Mouse (Mus musculus) B cell, adult 2 months (primary cell): Measurements from ENCODE around the gene Nod1.
"Not testable (repeated sequence)": the region's sequence is repeated elsewhere in the genome, so short reads cannot be mapped to it uniquely, and the experiment has no call there.

Source experiments
- DNase-seq, 2 experiments: peaks; one replicate each; pipeline ENCODE4 v3.0.0; 2022

The Nod1 gene

GRCm38 (mm10) chr6:54979426-54979825 is 7.0 kb upstream of the Nod1 start:
- no peak for DNase-seq

- no peak for DNase-seq
Measured at GRCm38 (mm10) chr6:54975616-54976015, 3.2 kb upstream of the Nod1 start.

GRCm38 (mm10) chr6:54974501-54974900 is 2.1 kb upstream of the Nod1 start:
- peak; percentile 57 to 60 for DNase-seq

- DNase-seq, result peak; percentile 42 to 44
Measured at GRCm38 (mm10) chr6:54972929-54973211, 458 bp upstream of the Nod1 start.

DNA sequence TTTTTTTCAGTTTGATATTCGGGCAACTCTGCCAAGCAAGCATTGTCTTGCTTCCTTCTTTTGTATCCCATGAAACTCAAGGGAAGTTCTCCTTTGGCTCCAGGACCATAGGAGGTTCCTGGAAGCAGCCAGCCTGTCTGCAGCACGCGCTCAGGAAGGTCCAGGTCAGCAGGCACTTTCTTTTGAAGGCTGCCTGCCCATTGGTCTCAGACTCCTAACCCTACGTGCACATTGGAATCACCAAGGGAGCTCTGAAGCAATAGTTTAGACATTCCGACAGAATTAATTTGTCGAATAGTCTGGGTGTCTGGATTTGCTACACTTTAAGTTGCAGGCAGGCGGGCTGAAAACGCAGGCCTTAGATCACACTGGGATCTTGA is 691 bp downstream of the Nod1 start:
- no peak for DNase-seq

DNA sequence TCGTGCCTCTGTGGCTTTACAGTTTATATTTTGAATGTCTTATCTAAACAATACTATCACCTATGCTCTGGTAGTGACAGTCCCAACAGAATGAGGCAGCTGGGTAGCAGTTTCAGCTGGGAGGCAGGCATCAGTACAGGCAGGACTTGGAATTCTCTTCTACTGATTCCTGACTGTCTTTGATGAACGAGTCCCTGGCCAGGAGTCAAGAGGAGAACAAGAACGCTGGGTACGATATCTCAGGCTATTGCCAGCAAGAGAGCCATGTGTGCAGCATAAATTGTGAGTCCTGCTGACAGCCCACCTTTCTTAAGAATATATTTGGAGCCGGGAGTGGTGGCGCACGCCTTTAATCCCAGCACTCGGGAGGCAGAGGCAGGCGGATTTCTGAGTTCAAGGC is 1.9 kb downstream of the Nod1 start:
- DNase-seq, result no peak

DNA sequence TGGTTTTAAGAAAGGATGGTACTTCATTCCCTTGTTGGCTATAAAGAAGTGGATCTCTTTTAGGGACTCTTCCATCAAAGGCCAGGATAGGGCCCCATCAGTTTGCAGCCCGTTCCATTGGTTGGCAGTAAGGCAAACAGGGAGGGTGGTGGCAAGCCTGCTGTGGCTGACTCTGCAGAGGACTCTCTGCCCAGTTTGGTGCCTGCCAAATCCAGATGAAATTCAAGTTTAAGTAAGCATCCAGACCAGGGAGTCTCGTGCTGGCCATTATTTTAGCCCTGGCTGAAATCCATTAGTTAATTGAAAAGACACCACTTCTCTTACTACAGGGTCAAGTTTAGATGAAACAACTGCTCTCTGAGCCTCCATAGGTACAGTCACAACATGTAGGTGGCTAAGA is 2.6 kb downstream of the Nod1 start:
- no peak for DNase-seq

DNA sequence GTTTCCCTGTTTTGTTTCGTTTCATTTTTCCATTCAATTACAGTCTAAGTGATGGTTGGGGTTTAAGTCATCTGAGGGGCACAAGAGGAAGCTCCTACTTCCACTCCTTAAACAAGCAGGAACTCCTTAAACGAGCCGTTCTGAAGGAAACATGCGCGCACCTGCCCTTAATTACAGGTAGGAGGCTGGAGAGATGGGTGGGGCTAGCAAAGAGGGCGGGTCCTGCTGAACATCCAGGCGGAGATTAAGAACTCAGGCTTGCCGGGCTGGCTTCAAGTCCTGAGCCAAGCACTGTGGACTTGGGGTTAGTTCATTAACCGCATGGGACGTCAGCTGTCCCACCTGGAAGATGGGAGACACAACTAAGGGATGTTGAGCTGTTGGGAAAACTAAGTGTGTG is 4.8 kb downstream of the Nod1 start:
- DNase-seq, result no peak

GRCm38 (mm10) chr6:54965234-54965633 is 7.2 kb downstream of the Nod1 start:
- peak; percentile 20 to 34 for DNase-seq

GRCm38 (mm10) chr6:54964755-54965154 is 7.7 kb downstream of the Nod1 start:
- DNase-seq, result peak; percentile 43 to 50

DNA sequence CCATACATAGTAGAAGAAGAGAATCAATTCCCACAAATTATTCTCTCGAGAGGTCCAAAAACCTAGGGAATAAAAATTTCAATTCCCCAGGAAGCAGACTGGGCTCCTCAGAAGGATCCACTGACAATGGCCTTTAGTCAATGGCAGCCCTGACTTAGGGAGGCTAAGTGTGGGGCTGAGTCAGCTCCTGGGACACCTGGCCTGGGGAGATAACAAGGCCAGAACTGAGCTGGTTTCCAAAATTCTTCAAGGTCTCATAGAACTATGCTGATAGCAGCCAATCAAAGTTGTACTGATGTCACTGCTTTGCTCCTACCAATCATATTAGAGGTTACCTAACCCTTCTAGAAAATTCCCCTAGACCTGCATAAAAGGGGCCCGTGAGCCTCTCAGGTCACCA is 8.8 kb downstream of the Nod1 start:
- no peak for DNase-seq

DNA sequence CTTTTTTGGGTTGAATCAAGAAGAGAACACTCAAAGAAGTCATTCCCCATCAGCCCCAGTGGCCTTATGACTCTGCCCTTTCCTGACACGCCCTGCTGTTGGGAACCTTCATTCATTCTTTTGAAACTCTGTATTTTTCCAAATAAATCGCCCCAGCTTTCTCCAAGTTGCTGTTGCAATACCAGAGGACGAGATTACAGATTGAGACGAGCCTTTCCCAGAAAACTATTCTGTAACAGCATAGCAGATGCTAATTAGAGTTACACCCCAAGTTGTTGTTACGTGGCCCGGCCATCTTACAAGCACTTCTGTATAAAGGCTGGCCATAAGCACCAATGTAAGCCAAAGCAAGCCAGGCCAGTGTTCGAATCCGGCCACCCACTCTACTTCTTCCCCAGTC is 14.8 kb downstream of the Nod1 start:
- DNase-seq, result no peak

DNA sequence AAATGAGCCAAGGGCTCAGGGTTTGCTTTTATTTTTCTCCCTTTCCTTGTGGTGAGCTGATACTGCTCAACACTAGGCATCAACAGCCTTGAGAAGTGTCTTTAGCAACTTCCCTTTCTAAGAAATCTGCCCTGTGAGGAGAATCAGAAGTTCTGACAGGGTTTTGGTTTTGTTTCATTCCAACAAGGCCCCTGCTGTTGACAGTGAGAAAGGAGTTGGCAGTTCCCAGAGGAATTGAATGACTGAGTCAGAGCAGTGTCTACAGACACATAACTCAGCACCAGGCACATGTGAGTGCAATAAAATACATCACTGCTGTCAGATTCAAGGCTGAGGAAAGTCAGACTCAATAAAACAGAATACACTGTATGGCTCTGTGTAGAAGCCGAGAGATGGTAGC is 16.0 kb downstream of the Nod1 start:
- DNase-seq, result no peak

- DNase-seq, result no peak
Measured at GRCm38 (mm10) chr6:54955949-54956348, 16.5 kb downstream of the Nod1 start.

- DNase-seq, result no peak
Measured at GRCm38 (mm10) chr6:54954659-54955414, 17.6 kb downstream of the Nod1 start.

- not testable (repeated sequence) for DNase-seq
Measured at GRCm38 (mm10) chr6:54953399-54953798, 19.0 kb downstream of the Nod1 start.

DNA sequence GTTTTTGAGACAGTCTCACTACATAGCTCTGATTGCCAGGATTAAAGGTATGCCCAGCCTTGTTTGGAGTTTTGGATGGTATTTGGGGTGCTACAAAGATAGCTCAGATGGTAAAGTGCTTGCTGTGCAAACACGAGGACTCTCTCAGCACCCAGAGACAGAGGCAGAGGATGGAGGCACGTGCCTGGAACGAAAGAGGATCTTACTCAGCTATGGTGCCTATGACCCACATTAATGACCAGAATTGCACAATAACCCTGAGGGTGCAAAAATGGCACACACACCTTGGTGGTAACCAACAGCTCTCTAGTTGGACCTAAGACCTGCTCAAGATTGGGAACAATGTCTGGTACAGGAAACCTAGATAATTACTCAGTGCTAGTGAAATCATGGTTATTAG is 19.9 kb downstream of the Nod1 start:
- no peak for DNase-seq

GRCm38 (mm10) chr6:54948682-54949081 is 23.7 kb downstream of the Nod1 start:
- no peak for DNase-seq

DNA sequence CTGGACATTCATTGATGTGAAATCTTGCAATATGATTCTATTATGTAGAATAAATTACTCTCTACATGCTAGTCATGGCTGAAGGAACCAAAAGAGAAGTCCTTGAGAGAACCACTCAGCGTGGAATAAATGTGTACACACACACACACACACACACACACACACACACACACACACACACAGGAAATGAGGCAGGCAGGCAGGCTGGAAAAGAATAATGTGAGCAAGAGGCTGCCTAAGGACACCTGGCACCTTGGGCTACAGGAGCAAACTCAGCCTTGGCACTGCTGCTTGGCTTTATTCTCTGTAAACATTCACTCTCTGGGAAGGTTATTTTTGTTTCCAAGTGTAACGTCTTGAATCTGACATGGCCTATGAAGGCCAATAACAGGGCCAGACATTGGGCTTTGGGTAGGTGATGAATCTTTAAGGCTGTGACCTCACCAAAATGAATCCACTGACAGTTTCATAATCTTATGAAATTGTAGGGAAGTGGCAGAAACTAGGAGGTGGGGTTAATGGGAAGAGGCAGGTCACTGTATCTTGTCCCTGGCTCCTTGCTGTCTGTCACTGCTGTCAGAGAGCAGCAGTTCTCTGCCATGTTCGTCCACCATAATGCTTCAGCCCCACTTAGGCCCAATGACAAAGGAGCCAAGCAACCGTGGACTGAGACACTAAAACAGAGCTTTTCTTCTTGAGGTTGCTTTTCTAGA is 26.0 kb downstream of the Nod1 start:
- DNase-seq, result no peak

DNA sequence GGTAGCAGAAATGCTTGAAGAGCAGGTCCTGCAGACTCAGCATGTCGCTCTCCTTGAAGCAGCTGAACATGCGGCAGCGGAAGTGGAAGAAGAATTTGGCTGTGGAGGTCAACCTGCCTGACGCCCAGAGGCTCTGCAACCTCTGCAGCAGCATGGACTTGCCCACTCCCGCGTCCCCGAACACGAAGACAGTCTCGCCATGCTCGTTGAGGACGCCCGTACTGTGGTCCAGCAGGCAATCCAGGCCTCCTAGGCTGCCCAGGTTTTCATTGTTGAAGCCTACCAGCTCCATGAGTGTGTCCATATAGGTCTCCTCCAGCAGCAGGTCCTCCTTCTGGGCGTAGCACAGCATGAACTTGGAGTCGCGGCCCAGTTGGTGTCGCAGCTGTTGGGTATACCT is 27.9 kb downstream of the Nod1 start:
- DNase-seq, result no peak

GRCm38 (mm10) chr6:54943753-54944152 is 28.7 kb downstream of the Nod1 start:
- no peak for DNase-seq

GRCm38 (mm10) chr6:54943292-54943691 is 29.1 kb downstream of the Nod1 start:
- no peak for DNase-seq

GRCm38 (mm10) chr6:54941149-54941548 is 31.3 kb downstream of the Nod1 start:
- no peak for DNase-seq

GRCm38 (mm10) chr6:54940126-54940525 is 32.3 kb downstream of the Nod1 start:
- no peak for DNase-seq

DNA sequence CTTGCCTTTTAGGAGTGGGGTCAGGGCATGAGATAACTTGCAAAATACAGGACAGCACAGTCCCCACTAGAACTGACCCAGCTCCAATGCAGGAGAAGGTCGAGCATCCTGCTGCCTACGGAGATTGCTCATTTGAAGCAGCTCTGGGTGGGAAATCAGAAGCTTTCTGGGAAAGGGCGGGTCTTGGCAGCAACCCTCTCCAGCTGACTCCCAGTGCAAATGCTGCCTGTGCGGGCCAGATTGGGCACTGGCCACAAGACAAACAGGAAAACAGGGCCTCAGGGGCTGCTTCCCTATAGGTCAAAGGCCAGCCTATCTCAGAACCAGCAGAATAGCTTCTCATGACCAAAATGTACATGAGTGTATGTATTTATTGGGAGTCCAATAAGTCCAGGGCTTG is 32.8 kb downstream of the Nod1 start:
- DNase-seq, result no peak
